Mouse (Mus musculus): ENCODE results near the gene Plcd3.

DNA sequence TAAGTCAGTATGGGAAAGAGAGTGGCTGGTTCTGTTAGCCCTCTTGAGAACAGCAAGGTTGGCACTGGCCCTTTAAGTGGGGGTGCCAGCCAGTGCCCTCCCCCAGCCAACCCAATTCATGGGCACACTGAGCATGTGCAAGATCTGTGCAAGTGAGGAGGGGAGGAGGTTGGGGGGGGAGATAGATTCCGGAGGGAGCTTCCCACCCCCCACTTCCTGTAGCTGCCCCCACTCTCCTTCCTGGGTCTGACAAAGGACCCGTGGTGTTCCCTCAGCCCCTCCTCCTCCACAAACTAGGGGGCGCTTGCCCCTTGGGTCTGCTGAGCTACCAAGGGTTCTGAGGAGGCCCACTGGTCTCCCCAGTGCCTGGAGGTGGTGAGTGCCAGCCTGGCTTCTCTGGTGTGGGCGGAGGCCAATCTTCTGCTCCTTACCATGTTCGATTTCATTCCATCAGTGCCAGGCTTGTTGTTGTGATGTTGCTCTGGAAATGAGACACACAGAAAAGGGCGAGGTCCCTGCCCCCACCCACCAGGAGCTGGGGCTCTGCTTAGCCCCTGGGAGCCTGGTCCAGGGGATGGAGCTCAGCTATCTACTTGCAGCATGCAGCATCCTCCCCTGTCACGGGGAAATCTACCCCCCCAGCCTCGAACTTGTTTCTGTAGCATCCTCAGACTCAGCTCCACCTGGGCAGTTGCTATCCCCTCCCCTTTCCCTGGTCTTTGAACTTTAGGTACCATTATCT is 41.2 kb upstream of the Plcd3 start:
- TF ChIP-seq CTCF (IDR thresholded peaks at IDR 0.05; ENCODE audit: control insufficient read depth, insufficient read depth, insufficient read length), result no peak
- TF ChIP-seq MYOD1 (IDR thresholded peaks at IDR 0.05; ENCODE audit: control insufficient read depth, insufficient read length, low read depth), result no peak
